Mouse (Mus musculus) CH12.LX (cell line): ENCODE results near the gene Midn. TPM values are rescaled to one million over a fixed set of nuclear protein-coding genes. Genes with fewer than 3 reads are reported as not detected.
A peak's percentile ranks its signal among the peaks of the same experiment; 100 is the strongest.

Source experiments
- DNase-seq: peaks from one replicate; pipeline ENCODE4 v3.0.0-alpha.2; 2013; ENCODE audit errors: extremely low read depth
- H3K27ac ChIP-seq: 2 replicates; pipeline ENCODE4 v1.5.1; 2012; ENCODE audit warnings: low read depth, mild to moderate bottlenecking, control low read depth, moderate library complexity; ENCODE audit not compliant: insufficient read depth
- H3K27me3 ChIP-seq: replicated peaks from 2 replicates; pipeline ENCODE3; 2012; ENCODE audit warnings: inconsistent platforms
- H3K36me3 ChIP-seq, 2 experiments: replicated peaks in 1 of 2; 2 replicates each; pipeline versions ENCODE3 to v1.6.1; 2012; ENCODE audit warnings: inconsistent platforms in 1 of 2, low read length in 1 of 2, mild to moderate bottlenecking in 1 of 2, mixed read lengths in 1 of 2, moderate library complexity in 1 of 2; ENCODE audit not compliant: control insufficient read depth in 1 of 2, insufficient read depth in 1 of 2
- H3K4me1 ChIP-seq, 2 experiments: 2 replicates each; pipeline ENCODE4 v1.6.1; 2012; ENCODE audit warnings: inconsistent platforms in 1 of 2, moderate library complexity in 1 of 2; ENCODE audit not compliant: insufficient read depth in 2 of 2, control insufficient read depth in 1 of 2
- H3K4me2 ChIP-seq: 2 replicates; pipeline ENCODE4 v1.6.1; 2012; ENCODE audit warnings: low read depth, mild to moderate bottlenecking, control low read depth; ENCODE audit not compliant: poor library complexity, insufficient read depth, severe bottlenecking
- H3K4me3 ChIP-seq, 3 experiments: fragments of 150-350 bp in 1 of 3; sonication (generic) in 1 of 3; replicated peaks in 1 of 3; 2 replicates each; pipeline versions ENCODE3 to v1.5.1; 2011 to 2012; ENCODE audit warnings: low read depth in 2 of 3, low read length in 2 of 3, mild to moderate bottlenecking in 2 of 3, moderate library complexity in 2 of 3, control low read depth in 1 of 3, improper control_type of control experiment in 1 of 3, inconsistent platforms in 1 of 3, mixed read lengths in 1 of 3; ENCODE audit not compliant: poor library complexity in 1 of 3
- H3K79me2 ChIP-seq: replicated peaks from 2 replicates; pipeline ENCODE4 v1.6.1; 2012; ENCODE audit warnings: mild to moderate bottlenecking, moderate library complexity; ENCODE audit not compliant: control insufficient read depth, poor library complexity, insufficient read depth, severe bottlenecking; ENCODE audit errors: extremely low read depth
- H3K9ac ChIP-seq: 2 replicates; pipeline ENCODE4 v1.6.1; 2012; ENCODE audit warnings: low read depth, mild to moderate bottlenecking, control low read depth, moderate library complexity; ENCODE audit not compliant: insufficient read depth
- H3K9me3 ChIP-seq: replicated peaks from 2 replicates; pipeline ENCODE3; 2012; ENCODE audit warnings: low read length, inconsistent platforms, mixed read lengths
- ELF1 ChIP-seq: IDR thresholded peaks from 2 replicates; pipeline ENCODE4 v1.6.1; 2014; ENCODE audit warnings: low read depth, mild to moderate bottlenecking, inconsistent platforms, low read length, improper control_type of control experiment
- EP300 ChIP-seq: IDR thresholded peaks from 2 replicates; pipeline ENCODE4 v1.6.1; 2011; ENCODE audit warnings: low read length, improper control_type of control experiment
- ETS1 ChIP-seq: conservative IDR thresholded peaks from 2 replicates; pipeline ENCODE4 v1.6.1; 2012; ENCODE audit warnings: low read depth, mild to moderate bottlenecking, inconsistent platforms, low read length, improper control_type of control experiment, moderate library complexity
- HCFC1 ChIP-seq: IDR thresholded peaks from 2 replicates; pipeline ENCODE4 v1.6.1; 2012; ENCODE audit warnings: low read depth, mild to moderate bottlenecking, inconsistent platforms, low read length, improper control_type of control experiment
- IRF4 ChIP-seq: IDR thresholded peaks from 2 replicates; pipeline ENCODE4 v1.6.1; 2014; ENCODE audit warnings: low read depth, mild to moderate bottlenecking, inconsistent platforms, low read length, improper control_type of control experiment
- JUN ChIP-seq: IDR thresholded peaks from 2 replicates; pipeline ENCODE4 v1.6.1; 2011; ENCODE audit warnings: low read depth, mild to moderate bottlenecking, low read length, improper control_type of control experiment, moderate library complexity; ENCODE audit not compliant: insufficient read depth
- JUND ChIP-seq: conservative IDR thresholded peaks from 2 replicates; pipeline ENCODE4 v1.6.1; 2011; ENCODE audit warnings: low read depth, low read length, improper control_type of control experiment
- KAT2A ChIP-seq: IDR thresholded peaks from 2 replicates; pipeline ENCODE4 v1.6.1; 2012; ENCODE audit warnings: low read length, improper control_type of control experiment, inconsistent platforms; ENCODE audit not compliant: insufficient replicate concordance
- NELFE ChIP-seq: IDR thresholded peaks from 2 replicates; pipeline ENCODE4 v1.6.1; 2011; ENCODE audit warnings: low read depth, low read length, improper control_type of control experiment
- POLR2A ChIP-seq: IDR thresholded peaks from 2 replicates; pipeline ENCODE4 v1.6.1; 2011; ENCODE audit warnings: low read depth, mild to moderate bottlenecking, improper control_type of control experiment, low read length
- RAD21 ChIP-seq: IDR thresholded peaks from 2 replicates; pipeline ENCODE4 v1.6.1; 2011; ENCODE audit warnings: low read depth, mild to moderate bottlenecking, low read length, improper control_type of control experiment, moderate library complexity
- SMC3 ChIP-seq: IDR thresholded peaks from 2 replicates; pipeline ENCODE4 v1.6.1; 2011; ENCODE audit warnings: low read depth, low read length, improper control_type of control experiment
- UBTF ChIP-seq: IDR thresholded peaks from 2 replicates; pipeline ENCODE4 v1.6.1; 2012; ENCODE audit warnings: low read depth, mild to moderate bottlenecking, inconsistent platforms, low read length, improper control_type of control experiment, moderate library complexity
- USF1 ChIP-seq: IDR thresholded peaks from 2 replicates; pipeline ENCODE4 v1.6.1; 2014; ENCODE audit warnings: low read depth, mild to moderate bottlenecking, inconsistent platforms, low read length, improper control_type of control experiment
- USF2 ChIP-seq: conservative IDR thresholded peaks from 2 replicates; pipeline ENCODE4 v1.6.1; 2011; ENCODE audit warnings: low read depth, low read length, improper control_type of control experiment
- ZC3H11A ChIP-seq: IDR thresholded peaks from 2 replicates; pipeline ENCODE4 v1.6.1; 2012; ENCODE audit warnings: low read depth, mild to moderate bottlenecking, inconsistent platforms, low read length, improper control_type of control experiment
- ZKSCAN1 ChIP-seq: IDR thresholded peaks from 2 replicates; pipeline ENCODE4 v1.6.1; 2012; ENCODE audit warnings: low read depth, inconsistent platforms, low read length, improper control_type of control experiment, borderline replicate concordance
- ZMIZ1 ChIP-seq: IDR thresholded peaks from 2 replicates; pipeline ENCODE4 v1.6.1; 2012; ENCODE audit warnings: low read depth, mild to moderate bottlenecking, inconsistent platforms, low read length, improper control_type of control experiment
- dilution Hi-C: fragments of 300-500 bp; cut with MboI; formaldehyde crosslinking; loops from 2 replicates; pipeline ENCODE4 v1.14.3; 2020; ENCODE audit warnings: low sequenced_read_pairs; ENCODE audit not compliant: extremely low pct_unique_long_range_greater_than_20kb, extremely low pct_ligation_motif_present
- in situ Hi-C: fragments of 300-500 bp; cut with MboI; formaldehyde crosslinking; loops from 3 replicates; pipeline ENCODE4 v1.14.3; 2019; ENCODE audit warnings: low sequenced_read_pairs, low pct_ligation_motif_present, low pct_unique_long_range_greater_than_20kb, mixed read lengths
- polyA plus RNA-seq: library from polyadenylated mRNA; unstranded; fragments of >175 nt; gene quantifications from 2 replicates; pipeline ENCODE4 v1.2.1, GENCODE M21; 2012; ENCODE audit warnings: low read depth; ENCODE audit not compliant: insufficient read length
- total RNA-seq, 2 experiments: library from RNA; depleted of rRNA; stranded (reverse); fragments of 300-350 nt in 1 of 2; fragments of >200 nt in 1 of 2; gene quantifications; 2 replicates each; pipeline ENCODE4 v1.2.3; 2012 to 2014

The Midn gene
- total and polyA plus RNA-seq, 3 experiments, result 4.7 to 33.2 (median 16.2) TPM

GRCm38 (mm10) chr10:80117736-80118135 lies 30.3 kb upstream of the Midn start:
- dilution Hi-C loops, result no loop called here
- Histone ChIP-seq H3K27ac (no peak overlapping the region), H3K4me2 (peak overlapping the region; percentile 83), H3K27me3 (no peaks in the 10 kb centered on the region), H3K4me3 (peak overlapping the region; percentile 85 to 93 (median 90)), H3K9me3 (no peaks in the 10 kb centered on the region), H3K4me1 (peaks cover 21 to 52% of the 10 kb centered on the region in 2 experiments), H3K36me3 (peaks cover 36 to 51% of the 10 kb centered on the region in 2 experiments), H3K79me2 (peaks cover 69% of the 10 kb centered on the region)
- no peak for DNase-seq
- no peak for TF ChIP-seq ZKSCAN1
- no peak for TF ChIP-seq ZMIZ1
- TF ChIP-seq NELFE, result no peak
- TF ChIP-seq HCFC1, result no peak
- no peak for TF ChIP-seq IRF4
- TF ChIP-seq ELF1, result no peak
- no peak for TF ChIP-seq KAT2A
- no peak for TF ChIP-seq JUND
- no peak for TF ChIP-seq ZC3H11A
- TF ChIP-seq EP300, result no peak
- no peak for TF ChIP-seq USF2
- no peak for TF ChIP-seq JUN
- TF ChIP-seq ETS1, result no peak
- TF ChIP-seq POLR2A, result no peak
- TF ChIP-seq, all 38 proteins: peak for 0
- in situ Hi-C loops, result no loop called here
- H3K9ac ChIP-seq, result peak overlapping the region; percentile 93; the same call in 1 of the 2 replicates

- Histone ChIP-seq H3K27ac (no peak overlapping the region), H3K4me2 (peak overlapping the region; percentile 83), H3K4me1 (peaks cover 21 to 52% of the 10 kb centered on the region in 2 experiments), H3K4me3 (no peak overlapping the region), H3K79me2 (peaks cover 77% of the 10 kb centered on the region), H3K9ac (no peak overlapping the region), H3K27me3 (no peaks in the 10 kb centered on the region), H3K9me3 (no peaks in the 10 kb centered on the region), H3K36me3 (peaks cover 41 to 58% of the 10 kb centered on the region in 2 experiments)
- dilution Hi-C loops, result no loop called here
- in situ Hi-C loops, result no loop called here
- DNase-seq, result no peak
- TF ChIP-seq JUND (no peak), IRF4 (no peak), POLR2A (no peak), SMC3 (no peak), USF1 (no peak), RAD21 (no peak), ELF1 (no peak), UBTF (no peak)
These were observed 29.5 kb upstream of the Midn start for GRCm38 (mm10) chr10:80118552-80118951.
